Mouse (Mus musculus) inflammation-experienced regulatory T-cells, adult 16 weeks (primary cell): ENCODE data around the gene BC100530. TPM values are rescaled to one million over a fixed set of nuclear protein-coding genes. Genes with fewer than 3 reads are reported as not detected.

Experiments
- polyA plus RNA-seq: library from polyadenylated mRNA; unstranded; fragments of 100-300 nt; shearing (Covaris generic); gene quantifications from one replicate; pipeline ENCODE4 v1.2.1, GENCODE M21; 2017

The BC100530 gene
- not detected for polyA plus RNA-seq

GRCm38 (mm10) chr16:36367648-36368047, at the start of gene BC100530:
Gene BC100530 (minus strand): TSS chr16:36367748.

GRCm38 (mm10) chr16:36408357-36408756, 40.8 kb upstream of the BC100530 start, which contains the start of gene Stfa2:
Gene Stfa2 (minus strand): TSS chr16:36408457.

DNA sequence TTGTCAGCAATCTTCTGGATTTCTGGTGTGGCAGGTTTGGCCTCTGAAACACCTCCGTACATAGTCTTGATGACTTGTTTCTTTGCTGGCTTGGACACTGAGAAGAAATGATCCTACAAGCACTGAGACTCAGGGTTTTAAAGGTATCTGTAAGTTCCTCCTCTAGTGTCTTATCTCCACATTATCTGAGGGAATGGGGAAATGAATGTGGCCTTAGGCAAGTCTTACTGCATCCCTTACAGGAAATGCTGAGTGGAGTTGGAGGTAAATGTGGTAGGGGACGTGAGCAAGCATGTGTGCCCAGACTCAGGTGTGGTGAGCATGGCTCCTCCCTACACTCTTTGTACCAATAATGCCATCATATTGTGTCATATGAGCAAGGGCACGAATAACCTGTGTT, 33.3 kb downstream of the BC100530 start, which contains the start of gene BC117090:
BC117090 (minus strand) TSS at position 101 of the 400 bp plus-strand sequence.

Other genes starting within 250 kb of the BC100530 start
- gene Csta1, start 236.5 kb downstream of the BC100530 start, polyA plus RNA-seq, result not detected
- not detected for gene Stfa2l1, start 210.9 kb downstream of the BC100530 start, polyA plus RNA-seq
- gene Gm5483, start 183.5 kb downstream of the BC100530 start, polyA plus RNA-seq, result not detected
- not detected for gene Gm5416, start 157.3 kb downstream of the BC100530 start, polyA plus RNA-seq
- gene 2010005H15Rik, start 146.3 kb downstream of the BC100530 start, polyA plus RNA-seq, result 1.7 TPM
- not detected for gene Stfa1, start 90.8 kb downstream of the BC100530 start, polyA plus RNA-seq
- gene BC117090, start 33.4 kb downstream of the BC100530 start, polyA plus RNA-seq, result not detected
- not detected for gene Stfa2, start 40.7 kb upstream of the BC100530 start, polyA plus RNA-seq
- 2.6 TPM for gene Stfa3, start 87.6 kb upstream of the BC100530 start, polyA plus RNA-seq
- not detected for gene Casr, start 194.4 kb upstream of the BC100530 start, polyA plus RNA-seq